Mouse (Mus musculus) E14TG2a.4 (cell line): Measurements from ENCODE around the gene Apod.

Source experiments
- H3K27me3 ChIP-seq: 2 replicates; pipeline ENCODE4 v1.6.1; 2014; ENCODE audit warnings: low read length, control low read depth; ENCODE audit not compliant: insufficient read depth
- H3K36me3 ChIP-seq: 2 replicates; pipeline ENCODE4 v1.6.1; 2014; ENCODE audit warnings: low read length, control low read depth; ENCODE audit not compliant: insufficient read depth
- H3K4me1 ChIP-seq: replicated peaks from 2 replicates; pipeline ENCODE4 v1.6.1; 2014; ENCODE audit warnings: low read depth, low read length, control low read depth
- H3K4me3 ChIP-seq: replicated peaks from 2 replicates; pipeline ENCODE4 v1.5.1; 2014; ENCODE audit warnings: mild to moderate bottlenecking, low read length
- H3K9me3 ChIP-seq: 2 replicates; pipeline ENCODE4 v1.6.1; 2014; ENCODE audit warnings: low read length, control low read depth
- CTCF ChIP-seq: conservative IDR thresholded peaks from 2 replicates; pipeline ENCODE4 v1.5.1; 2014; ENCODE audit warnings: low read length
- NANOG ChIP-seq: IDR thresholded peaks from 2 replicates; pipeline ENCODE4 v1.6.1; 2014; ENCODE audit warnings: borderline replicate concordance, low read length, mixed read lengths
- POU5F1 ChIP-seq: IDR thresholded peaks from 2 replicates; pipeline ENCODE4 v1.6.1; 2014; ENCODE audit warnings: low read length, borderline replicate concordance

The Apod gene

DNA sequence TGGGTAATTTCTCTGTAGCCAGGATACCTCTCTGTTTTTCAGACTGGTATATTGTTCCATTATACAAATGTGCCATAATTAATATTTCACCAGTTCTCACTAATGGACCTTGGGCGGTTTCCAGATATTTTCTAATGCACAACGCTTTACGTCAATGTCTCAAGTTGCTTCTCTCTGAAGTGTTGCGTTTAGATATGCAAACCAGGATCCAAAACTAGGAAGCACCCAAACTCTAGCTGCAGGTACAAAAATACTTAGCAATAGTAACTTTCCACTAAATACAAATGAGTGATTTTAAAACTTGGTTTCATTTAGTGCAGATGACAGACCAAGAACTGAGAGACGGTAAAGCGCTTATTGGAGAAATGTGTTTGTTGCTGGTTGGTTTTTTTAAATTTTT is 40.5 kb downstream of the Apod start:
- Histone ChIP-seq H3K36me3 (peaks cover 36% of the 10 kb centered on the region), H3K9me3 (no peaks in the 10 kb centered on the region), H3K4me3 (peak overlapping the region; percentile 96), H3K27me3 (no peaks in the 10 kb centered on the region), H3K4me1 (peaks cover 64% of the 10 kb centered on the region)
- TF ChIP-seq CTCF (no peak), NANOG (no peak)

DNA sequence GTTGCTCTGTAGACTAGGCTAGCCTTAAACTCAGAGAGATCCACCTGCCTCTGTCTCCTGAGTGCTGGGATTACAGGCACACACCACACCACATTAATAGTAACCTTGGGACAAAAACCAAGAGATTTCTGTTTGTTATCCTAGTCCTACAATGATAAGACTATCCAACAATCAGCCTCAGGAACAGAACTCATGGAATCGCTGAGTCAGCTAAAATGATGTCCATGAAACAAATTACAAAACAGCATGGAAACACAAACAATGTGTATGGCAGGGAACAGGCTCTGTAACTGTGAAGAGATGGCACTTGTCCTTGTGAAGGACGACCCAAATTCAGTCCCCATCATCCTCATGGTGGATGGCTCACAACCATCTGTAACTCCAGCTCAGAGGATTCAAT is 47.9 kb downstream of the Apod start:
- Histone ChIP-seq H3K4me3 (no peak overlapping the region), H3K9me3 (no peaks in the 10 kb centered on the region), H3K36me3 (peaks cover 59% of the 10 kb centered on the region), H3K4me1 (peaks cover 12% of the 10 kb centered on the region; the same call in 1 of the 2 replicates), H3K27me3 (no peaks in the 10 kb centered on the region)
- TF ChIP-seq CTCF (no peak), POU5F1 (no peak), NANOG (no peak)

DNA sequence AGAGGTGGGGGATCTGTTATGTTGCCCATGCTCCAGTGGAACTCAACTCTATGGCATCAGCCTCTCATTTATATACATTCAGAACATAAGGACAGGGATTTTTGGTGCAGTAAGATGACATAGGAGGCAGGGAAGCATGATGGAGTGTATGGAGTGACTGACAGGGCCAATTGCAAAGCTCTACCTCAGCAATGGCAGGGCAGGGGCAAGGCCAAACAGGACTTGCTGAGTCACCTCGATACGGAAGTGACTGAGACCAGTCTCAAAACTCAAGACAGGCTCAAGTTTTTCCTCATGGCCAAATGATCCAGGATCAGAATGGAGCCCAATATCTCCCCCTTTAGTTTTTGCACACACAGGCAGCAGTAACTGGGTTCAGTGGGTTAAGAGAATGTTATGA is 58.5 kb downstream of the Apod start:
- TF ChIP-seq CTCF (no peak), NANOG (no peak), POU5F1 (no peak)
- no peaks in the 10 kb centered on the region for H3K27me3 ChIP-seq

DNA sequence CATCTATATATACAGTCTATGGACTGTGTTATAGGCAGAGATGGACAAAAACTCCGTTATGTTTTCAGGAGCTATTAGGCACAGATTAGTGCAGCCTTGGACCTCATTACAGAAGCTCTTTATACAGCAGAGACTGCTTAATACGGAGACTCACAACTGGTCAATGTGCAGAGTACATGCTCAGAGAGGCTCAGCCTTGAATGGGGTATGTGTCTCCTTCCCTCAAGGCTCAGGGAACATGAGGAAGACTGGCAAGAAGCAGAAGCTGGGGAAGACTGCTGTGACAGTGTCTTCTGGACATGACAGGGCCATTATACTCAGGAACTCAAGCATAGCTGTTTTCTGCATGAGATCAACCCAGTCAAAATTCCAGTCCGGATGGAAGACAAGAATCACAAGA is 58.9 kb downstream of the Apod start:
- Histone ChIP-seq H3K4me1 (peaks cover 15% of the 10 kb centered on the region), H3K9me3 (no peaks in the 10 kb centered on the region), H3K27me3 (no peaks in the 10 kb centered on the region), H3K36me3 (peaks cover 80% of the 10 kb centered on the region), H3K4me3 (no peak overlapping the region)
- TF ChIP-seq NANOG: no peak
- TF ChIP-seq CTCF: no peak
- TF ChIP-seq POU5F1: no peak

More for the DNA sequence above, 58.5 kb downstream of the Apod start:
- Histone ChIP-seq H3K36me3 (peaks cover 80% of the 10 kb centered on the region), H3K4me3 (no peak overlapping the region), H3K9me3 (no peaks in the 10 kb centered on the region), H3K4me1 (peaks cover 15% of the 10 kb centered on the region)

DNA sequence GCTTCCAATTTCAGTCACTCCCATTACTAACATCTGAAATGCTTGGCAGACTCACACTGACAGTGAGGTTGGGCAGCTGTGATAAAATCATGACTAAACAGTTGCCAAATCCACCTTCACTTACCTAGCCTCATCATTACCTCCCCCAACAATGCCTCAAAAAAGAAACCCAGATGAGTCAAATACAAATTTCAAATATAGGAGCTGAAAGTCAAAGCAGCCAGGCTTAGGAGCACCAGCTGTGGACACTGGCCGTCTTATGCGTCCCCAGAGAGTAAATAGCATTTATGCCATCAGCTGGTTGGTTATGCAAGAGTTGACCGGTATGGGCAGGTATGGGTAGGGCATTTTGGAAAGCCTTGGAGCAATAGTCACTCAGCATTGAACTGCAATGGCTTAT is 65.2 kb downstream of the Apod start:
- no peak overlapping the region for H3K4me3 ChIP-seq
- H3K36me3 ChIP-seq: peaks cover 24% of the 10 kb centered on the region
- H3K9me3 ChIP-seq: no peaks in the 10 kb centered on the region
- peaks cover 6% of the 10 kb centered on the region; the same call in 1 of the 2 replicates for H3K4me1 ChIP-seq
- no peaks in the 10 kb centered on the region for H3K27me3 ChIP-seq
- TF ChIP-seq NANOG (no peak), POU5F1 (no peak), CTCF (no peak)

DNA sequence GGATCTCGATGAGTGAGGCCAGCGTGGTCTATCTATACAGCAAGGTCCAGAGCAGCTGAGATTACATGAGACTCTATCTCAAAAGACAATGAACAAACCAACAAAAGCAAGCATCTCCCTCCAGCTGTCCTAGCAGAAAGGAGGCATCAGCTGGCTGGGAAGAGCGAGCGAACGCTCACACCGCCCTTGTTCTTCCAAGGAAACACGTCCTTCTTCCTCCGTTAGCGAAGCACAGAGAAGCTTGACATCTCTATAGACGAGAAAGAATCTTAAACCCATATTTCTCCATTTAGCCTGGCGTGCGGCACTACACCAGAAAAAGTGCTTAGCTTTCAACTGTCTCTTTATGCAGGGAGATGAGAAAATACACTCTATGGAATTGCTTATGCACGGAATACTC is 65.9 kb downstream of the Apod start:
- no peaks in the 10 kb centered on the region for H3K27me3 ChIP-seq
- no peaks in the 10 kb centered on the region for H3K9me3 ChIP-seq
- H3K4me1 ChIP-seq: peaks cover 6% of the 10 kb centered on the region; the same call in 1 of the 2 replicates
- TF ChIP-seq POU5F1 (no peak), NANOG (no peak)
- no peak overlapping the region for H3K4me3 ChIP-seq
- peaks cover 24% of the 10 kb centered on the region for H3K36me3 ChIP-seq

DNA sequence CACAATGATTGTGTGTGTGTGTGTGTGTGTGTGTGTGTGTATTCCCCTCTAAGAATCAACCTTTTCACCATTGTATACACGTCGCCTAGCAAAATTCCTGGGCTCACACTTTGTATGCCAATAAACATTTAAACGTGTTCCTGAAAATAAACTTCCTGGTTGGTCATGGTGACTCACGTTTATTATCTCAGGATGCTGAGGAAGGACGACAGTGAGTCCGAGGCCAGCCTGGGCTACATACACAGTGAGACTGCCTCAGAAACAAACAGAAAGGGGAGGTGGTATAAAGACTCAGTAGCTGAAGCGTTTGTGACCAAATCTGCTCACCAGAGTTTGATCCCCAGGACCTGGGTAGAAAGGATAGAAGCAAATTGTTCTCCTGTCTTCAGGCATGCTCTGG is 67.2 kb downstream of the Apod start:
- Histone ChIP-seq H3K4me1 (peaks cover under 1% of the 10 kb centered on the region; the same call in 1 of the 2 replicates), H3K27me3 (no peaks in the 10 kb centered on the region), H3K9me3 (no peaks in the 10 kb centered on the region), H3K36me3 (peaks cover 18% of the 10 kb centered on the region), H3K4me3 (no peak overlapping the region)
- TF ChIP-seq CTCF (no peak), POU5F1 (no peak), NANOG (no peak)
